Mouse (Mus musculus) brain, embryonic 14.5 days (tissue): Measurements from ENCODE around the gene Mcpt1.
"Not testable (repeated sequence)": the region's sequence is repeated elsewhere in the genome, so short reads cannot be mapped to it uniquely, and the experiment has no call there.

Source experiments
- CTCF ChIP-seq: fragments of 200-500 bp; IDR thresholded peaks from 2 replicates; pipeline ENCODE4 v1.5.1; 2012; ENCODE audit warnings: inconsistent platforms, mild to moderate bottlenecking, moderate library complexity, borderline replicate concordance; ENCODE audit not compliant: insufficient read depth, insufficient read length; ENCODE audit errors: extremely low read depth
- POLR2A ChIP-seq: fragments of 200-500 bp; IDR thresholded peaks from 2 replicates; pipeline ENCODE4 v1.6.1; 2012; ENCODE audit warnings: mild to moderate bottlenecking, inconsistent platforms, borderline replicate concordance; ENCODE audit not compliant: poor library complexity, insufficient read depth, insufficient read length, severe bottlenecking; ENCODE audit errors: extremely low read depth

- not testable (repeated sequence) for TF ChIP-seq CTCF, POLR2A
These were observed 44.4 kb downstream of the Mcpt1 start, which contains the start of gene Mcpt4 for GRCm38 (mm10) chr14:56062213-56062612.
